Mouse (Mus musculus) heart, adult 8-10 months (tissue): ENCODE data around the gene Irak1. TPM values are rescaled to one million over a fixed set of nuclear protein-coding genes. Genes with fewer than 3 reads are reported as not detected.

ENCODE experiments used
- DNase-seq: peaks from one replicate; pipeline ENCODE4 v3.0.0; 2022; ENCODE audit warnings: low spot score
- total RNA-seq, 4 experiments: library from RNA; stranded (reverse); gene quantifications; 2 replicates each; pipeline ENCODE4 v1.2.4; 2022

Irak1 gene
- total RNA-seq = 10 to 100 TPM; 56.3 to 66.4 (median 60.9) TPM

DNA sequence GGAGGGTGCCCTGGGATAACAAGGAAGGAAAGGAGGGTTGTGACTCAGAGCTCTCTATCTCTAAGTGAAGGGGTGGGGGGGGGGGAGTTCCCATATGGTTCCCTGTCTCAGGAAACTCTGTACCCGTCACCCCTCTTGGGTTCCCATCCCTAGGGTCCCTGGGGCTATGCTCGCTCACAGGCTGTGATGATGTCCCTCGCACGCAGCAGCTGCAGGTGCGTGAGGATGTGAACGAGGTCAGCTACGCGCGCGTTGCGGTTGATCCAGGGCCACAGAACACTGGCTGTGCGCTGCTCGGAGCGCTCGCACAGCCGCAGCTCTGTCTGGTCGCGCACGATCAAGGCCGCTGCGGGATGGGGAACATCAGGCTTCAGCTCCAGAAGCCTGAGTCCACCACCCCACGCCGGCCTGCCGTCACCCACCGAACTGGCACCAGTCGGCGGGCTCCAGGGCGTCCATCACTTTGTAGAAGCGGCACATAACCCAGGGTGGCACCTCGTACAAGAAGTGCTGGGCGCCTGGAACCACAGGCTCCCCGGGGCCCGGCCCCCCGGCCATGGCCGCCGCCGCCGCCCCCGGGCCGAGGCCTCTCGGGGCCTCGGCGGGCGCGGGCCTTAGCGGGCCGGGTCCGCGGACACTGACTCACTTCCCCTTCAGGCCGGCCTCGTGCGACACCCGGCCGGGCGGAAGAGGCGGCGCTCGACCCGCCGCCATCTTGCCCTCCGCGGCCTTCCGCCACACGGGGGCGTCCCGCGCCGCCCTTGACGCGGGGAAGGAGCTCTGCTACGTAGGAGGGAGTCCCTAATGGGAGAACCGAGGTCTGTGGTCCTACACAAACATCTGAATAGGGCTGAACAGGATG, at the start of gene Irak1:
TSS of gene Irak1 (minus strand) at position 731 of the 862 bp plus-strand sequence.
- peak; percentile 61 for DNase-seq

GRCm38 (mm10) chrX:74070794-74071193, 47.1 kb upstream of the Irak1 start:
- DNase-seq = no peak

GRCm38 (mm10) chrX:74067891-74068290, 44.2 kb upstream of the Irak1 start:
- peak; percentile 24 for DNase-seq

- no peak for DNase-seq
These were observed 21.4 kb upstream of the Irak1 start for GRCm38 (mm10) chrX:74045107-74045506.

- DNase-seq = no peak
These were observed 14.1 kb upstream of the Irak1 start for GRCm38 (mm10) chrX:74037702-74038375.

- no peak for DNase-seq
These were observed 6.3 kb upstream of the Irak1 start for GRCm38 (mm10) chrX:74030000-74030399.

DNA sequence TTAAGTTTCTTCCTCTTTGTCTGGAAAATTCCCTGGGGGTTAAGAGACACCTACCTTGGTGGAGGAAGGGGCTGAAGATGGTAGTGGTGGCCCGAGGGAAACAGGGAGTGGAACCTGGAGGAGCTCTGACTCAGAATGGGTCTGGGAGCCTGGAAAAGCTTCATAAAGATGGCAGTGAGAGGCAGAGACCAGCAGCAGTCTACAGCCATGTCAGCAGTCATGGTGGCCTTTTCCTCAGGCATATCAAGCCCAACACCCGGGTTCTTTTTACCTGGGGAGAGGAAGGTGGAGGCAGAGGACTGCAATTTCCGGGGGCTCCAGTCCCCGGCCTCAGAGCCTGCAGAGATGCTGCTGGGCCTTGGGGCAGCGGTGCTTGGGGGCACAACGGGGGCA, 927 bp downstream of the Irak1 start:
- DNase-seq = no peak

DNA sequence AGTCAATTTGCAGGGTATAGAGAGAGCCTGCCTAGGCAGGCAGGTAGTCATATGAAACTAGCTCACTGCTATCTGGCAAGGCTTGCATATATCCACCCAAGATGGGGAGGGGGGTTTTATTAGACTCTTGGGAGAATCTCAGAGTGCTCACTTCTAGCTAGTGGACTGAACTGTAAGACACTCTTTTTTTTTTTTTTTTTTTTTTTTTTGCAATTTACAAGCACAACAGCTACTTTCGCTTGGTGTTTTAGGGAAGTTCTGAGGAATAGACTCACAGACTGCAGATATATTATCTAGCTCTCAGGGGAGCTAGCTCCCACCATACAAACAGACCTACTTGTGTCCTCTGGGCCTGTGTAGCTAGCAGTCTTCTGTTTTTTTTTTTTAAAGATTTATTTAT, 9.1 kb downstream of the Irak1 start:
- no peak for DNase-seq

GRCm38 (mm10) chrX:74008063-74008462, 15.7 kb downstream of the Irak1 start:
- DNase-seq = no peak

GRCm38 (mm10) chrX:74006401-74006800, 17.3 kb downstream of the Irak1 start:
- no peak for DNase-seq

GRCm38 (mm10) chrX:74003644-74004043, 20.1 kb downstream of the Irak1 start:
- no peak for DNase-seq

GRCm38 (mm10) chrX:74001024-74001423, 22.7 kb downstream of the Irak1 start:
- no peak for DNase-seq

- peak; percentile 40 for DNase-seq
These were observed 24.5 kb downstream of the Irak1 start for GRCm38 (mm10) chrX:73998911-73999869.

- no peak for DNase-seq
These were observed 45.9 kb downstream of the Irak1 start for GRCm38 (mm10) chrX:73977783-73978182.

DNA sequence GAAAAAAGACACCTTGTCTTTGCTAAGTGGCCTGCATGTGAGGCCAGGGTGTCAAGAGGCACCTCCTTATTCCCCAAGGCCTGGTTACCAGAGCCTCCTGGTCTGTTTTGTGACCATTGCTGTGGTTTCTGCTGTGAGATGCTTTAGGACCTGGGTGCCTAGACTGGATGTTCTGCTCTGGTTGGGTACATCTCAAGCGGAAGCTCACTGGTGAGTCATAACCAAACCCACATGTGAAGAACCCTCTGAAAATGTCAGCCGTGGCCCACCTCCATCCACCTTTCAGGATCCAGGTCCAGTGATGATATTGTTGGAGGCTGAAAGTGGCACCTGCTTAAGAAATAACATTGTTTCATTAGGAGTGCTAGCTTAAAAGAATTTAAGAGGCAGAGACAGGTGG, 47.4 kb downstream of the Irak1 start:
- no peak for DNase-seq

GRCm38 (mm10) chrX:73972774-73973173, 50.9 kb downstream of the Irak1 start:
- no peak for DNase-seq

- DNase-seq = no peak
These were observed 52.9 kb downstream of the Irak1 start for GRCm38 (mm10) chrX:73970781-73971180.

GRCm38 (mm10) chrX:73969729-73970128, 54.0 kb downstream of the Irak1 start:
- no peak for DNase-seq

DNA sequence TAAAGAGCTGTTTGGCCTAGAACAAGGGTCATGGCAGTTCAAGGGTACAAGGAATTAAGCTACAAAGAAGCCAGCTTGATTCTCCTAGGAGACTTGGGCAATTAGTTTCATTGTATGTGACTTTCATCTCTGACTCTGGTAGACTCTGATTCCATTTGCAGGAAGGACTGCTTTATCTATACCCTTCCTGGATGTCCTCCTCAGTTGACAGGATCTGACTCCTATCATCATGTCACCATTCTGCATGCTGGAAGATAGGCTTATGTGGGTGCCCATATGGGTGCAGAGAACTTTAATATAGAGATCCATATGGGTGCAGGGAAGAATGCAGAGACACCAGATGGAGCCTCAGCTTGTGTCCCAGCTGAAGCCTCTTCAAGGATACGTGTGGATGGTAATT, 54.6 kb downstream of the Irak1 start:
- no peak for DNase-seq

GRCm38 (mm10) chrX:73967177-73968075, 56.3 kb downstream of the Irak1 start:
- DNase-seq = peak; percentile 89
